Mouse (Mus musculus) forebrain, embryonic 10.5 days (tissue): ENCODE data around the gene 4931414P19Rik. TPM values are rescaled to one million over a fixed set of nuclear protein-coding genes. Genes with fewer than 3 reads are reported as not detected.
"Not testable (repeated sequence)": the region's sequence is repeated elsewhere in the genome, so short reads cannot be mapped to it uniquely, and the experiment has no call there.

ENCODE experiments used
- DNase-seq: peaks from one replicate; pipeline ENCODE4 v3.0.0-alpha.2; 2017; ENCODE audit warnings: low spot score; ENCODE audit errors: extremely low spot score
- H3K27ac ChIP-seq: fragments of 300-500 bp; sonication (generic); 2 replicates; pipeline ENCODE4 v1.5.1; 2016; ENCODE audit warnings: mild to moderate bottlenecking
- H3K27me3 ChIP-seq: fragments of 300-500 bp; sonication (generic); 2 replicates; pipeline ENCODE4 v1.6.1; 2016; ENCODE audit warnings: mild to moderate bottlenecking; ENCODE audit not compliant: poor library complexity, severe bottlenecking
- H3K36me3 ChIP-seq: fragments of 300-500 bp; sonication (generic); replicated peaks from 2 replicates; pipeline ENCODE4 v1.6.1; 2016; ENCODE audit warnings: mild to moderate bottlenecking, moderate library complexity
- H3K4me1 ChIP-seq: fragments of 300-500 bp; sonication (generic); 2 replicates; pipeline ENCODE4 v1.6.1; 2016
- H3K4me3 ChIP-seq: fragments of 300-500 bp; sonication (generic); 2 replicates; pipeline ENCODE4 v1.5.1; 2016; ENCODE audit warnings: mild to moderate bottlenecking, moderate library complexity
- H3K9me3 ChIP-seq: fragments of 300-500 bp; sonication (generic); 2 replicates; pipeline ENCODE4 v1.6.1; 2016; ENCODE audit warnings: mild to moderate bottlenecking, moderate library complexity
- WGBS: fragments of 180-500 bp; shearing (Covaris S2); methylation state at CpG from one replicate; pipeline ENCODE4 v1.1.7; 2016; 5-methylcytosine and 5-hydroxymethylcytosine counted together
- polyA plus RNA-seq: library from polyadenylated mRNA; unstranded; fragments of >200 nt; fragmentation: Nextera tagmentation; extraction: Ambion mirVana; gene quantifications from 2 replicates; pipeline ENCODE4 v1.2.1, GENCODE M21; 2016

4931414P19Rik gene
- polyA plus RNA-seq, 1 experiment from 2014 or later, result 11.0 TPM

- Histone ChIP-seq H3K4me1 (peaks cover 13% of the 10 kb centered on the region), H3K27me3 (no peaks in the 10 kb centered on the region), H3K36me3 (peaks cover 33% of the 10 kb centered on the region), H3K27ac (peak within 1 kb of the TSS; percentile 94), H3K4me3 (peak within 1 kb of the TSS; percentile 81), H3K9me3 (no peaks in the 10 kb centered on the region)
- peak; percentile 90 for DNase-seq
- WGBS, result under 1% methylated on average over 25 of the region's 25 CpGs
These were observed 12.1 kb upstream of the 4931414P19Rik start, which contains the start of gene Psmb5 for GRCm38 (mm10) chr14:54617897-54618365. Gene Psmb5, minus strand, starts transcription at chr14:54618022.

DNA sequence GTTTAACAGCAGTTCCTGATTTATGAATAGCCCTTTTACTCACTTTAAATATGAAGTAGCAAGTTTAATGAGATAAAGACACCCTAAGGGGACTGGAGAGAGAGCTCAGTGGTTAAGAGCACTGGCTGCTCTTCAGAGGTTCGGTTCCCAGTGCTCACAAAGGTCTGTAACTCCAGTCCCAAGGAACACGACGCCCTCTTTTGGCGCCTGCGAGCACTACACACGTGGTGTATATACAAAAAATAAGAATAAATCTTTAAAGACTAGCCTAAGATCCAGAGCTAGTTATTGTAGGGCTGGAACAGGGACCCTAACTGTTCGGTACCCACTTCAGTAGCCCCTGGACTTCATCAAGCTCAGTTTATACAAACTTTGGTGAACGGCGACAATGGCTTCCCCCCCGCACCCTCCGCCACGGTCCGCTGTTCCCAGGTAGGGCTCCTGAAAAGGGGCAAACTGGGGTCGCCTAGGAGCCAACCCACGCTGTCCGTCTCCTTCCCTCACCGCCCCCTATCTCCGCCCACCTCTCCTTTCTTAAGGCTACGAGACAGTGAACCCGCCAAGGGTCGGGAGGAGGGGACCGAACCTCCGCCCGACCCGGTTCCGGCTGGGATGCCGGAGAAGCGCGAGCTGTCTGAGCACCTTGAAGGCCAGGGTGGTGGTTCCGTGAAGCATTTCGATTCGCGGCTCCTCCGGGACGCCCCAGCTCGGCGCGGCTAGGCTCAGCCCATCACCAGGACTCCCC lies 11.5 kb upstream of the 4931414P19Rik start:
- Histone ChIP-seq H3K36me3 (peaks cover 39% of the 10 kb centered on the region), H3K27me3 (no peaks in the 10 kb centered on the region), H3K27ac (peak overlapping the region; percentile 94), H3K4me1 (peaks cover 13% of the 10 kb centered on the region), H3K4me3 (peak overlapping the region; percentile 81), H3K9me3 (no peaks in the 10 kb centered on the region)
- DNase-seq, result peak; percentile 56
- WGBS, result 2% methylated on average over 38 of the region's 38 CpGs

GRCm38 (mm10) chr14:54616226-54616825 lies 10.5 kb upstream of the 4931414P19Rik start:
- H3K9me3 ChIP-seq, result no peaks in the 10 kb centered on the region
- DNase-seq, result no peak
- peaks cover 48% of the 10 kb centered on the region for H3K36me3 ChIP-seq
- 92% methylated on average over 16 of the region's 16 CpGs for WGBS
- H3K27me3 ChIP-seq, result no peaks in the 10 kb centered on the region
- H3K4me3 ChIP-seq, result peak overlapping the region; percentile 81
- H3K4me1 ChIP-seq, result peaks cover 13% of the 10 kb centered on the region
- H3K27ac ChIP-seq, result no peak overlapping the region

GRCm38 (mm10) chr14:54614130-54614529 lies 8.3 kb upstream of the 4931414P19Rik start:
- H3K9me3 ChIP-seq, H3K4me3 ChIP-seq, H3K27me3 ChIP-seq, H3K27ac ChIP-seq, DNase-seq: not testable (repeated sequence)
- peaks cover 13% of the 10 kb centered on the region for H3K4me1 ChIP-seq
- peaks cover 63% of the 10 kb centered on the region for H3K36me3 ChIP-seq
- 93% methylated on average over 16 of the region's 16 CpGs for WGBS

DNA sequence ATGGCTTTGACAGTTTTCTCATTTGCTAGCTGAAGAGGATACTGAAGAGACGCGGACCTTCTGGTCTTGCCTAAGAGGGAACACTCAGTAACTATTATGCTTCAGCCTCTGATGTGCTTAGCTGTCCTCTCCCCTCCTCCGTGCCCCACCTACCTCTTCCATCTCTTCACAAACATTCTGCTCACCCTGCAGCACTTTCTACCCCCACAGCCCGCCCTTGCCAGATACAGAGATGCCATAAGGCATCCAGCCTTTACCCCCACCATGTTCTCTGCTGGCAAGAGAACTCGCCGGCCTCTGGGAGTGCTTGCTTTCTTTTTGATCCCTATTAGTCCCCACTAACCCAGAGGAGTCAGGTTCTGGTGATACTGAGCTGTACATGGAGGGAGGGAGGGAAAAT lies 4.9 kb upstream of the 4931414P19Rik start:
- H3K36me3 ChIP-seq, result peaks cover 52% of the 10 kb centered on the region
- no peak overlapping the region for H3K27ac ChIP-seq
- H3K9me3 ChIP-seq, result no peaks in the 10 kb centered on the region
- 90% methylated on average over 6 of the region's 6 CpGs for WGBS
- H3K27me3 ChIP-seq, result no peaks in the 10 kb centered on the region
- no peak overlapping the region for H3K4me3 ChIP-seq
- no peak for DNase-seq
- H3K4me1 ChIP-seq, result peaks cover 6% of the 10 kb centered on the region; the same call in 1 of the 2 replicates

DNA sequence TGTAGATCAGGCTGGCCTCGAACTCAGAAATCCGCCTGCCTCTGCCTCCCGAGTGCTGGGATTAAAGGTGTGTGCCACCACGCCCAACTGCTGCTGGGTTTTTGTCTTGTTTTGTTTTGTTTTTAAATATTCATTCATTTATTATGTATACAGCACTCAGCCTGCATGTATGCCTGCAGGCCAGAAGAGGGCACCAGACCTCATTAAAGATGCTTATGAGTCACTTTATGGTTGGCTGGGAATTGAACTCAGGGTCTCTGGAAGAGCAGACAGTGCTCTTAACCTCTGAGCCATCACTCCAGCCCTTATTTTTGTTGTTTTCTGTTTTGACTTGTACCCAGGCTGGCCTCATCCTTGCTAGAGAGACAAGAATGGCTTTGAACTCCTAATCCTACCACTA lies 4.2 kb upstream of the 4931414P19Rik start:
- Histone ChIP-seq H3K4me3 (no peak overlapping the region), H3K27me3 (no peaks in the 10 kb centered on the region), H3K36me3 (peaks cover 45% of the 10 kb centered on the region), H3K27ac (no peak overlapping the region), H3K9me3 (no peaks in the 10 kb centered on the region), H3K4me1 (peaks cover 12% of the 10 kb centered on the region)
- no peak for DNase-seq
- 80% methylated on average over 4 of the region's 4 CpGs for WGBS

DNA sequence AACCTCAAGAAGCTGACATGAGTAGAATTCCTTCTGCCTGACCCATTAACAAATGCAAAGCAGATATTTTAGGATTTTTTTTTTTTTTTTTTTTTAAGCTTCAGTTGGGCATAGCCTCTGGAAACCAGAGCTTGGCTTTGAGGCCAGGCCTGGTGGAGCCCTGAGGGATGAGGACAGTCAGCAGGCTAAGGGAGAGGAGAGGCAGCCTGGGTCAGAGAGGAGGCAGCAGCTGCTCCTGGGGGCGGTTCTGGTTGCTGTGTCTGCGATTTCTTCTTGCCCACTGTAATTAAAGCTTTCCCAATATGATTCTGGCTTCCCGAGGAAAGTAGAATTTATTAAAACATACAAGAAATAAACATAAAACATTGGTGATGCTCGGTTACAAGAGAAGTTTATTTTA lies 3.5 kb upstream of the 4931414P19Rik start:
- H3K27me3 ChIP-seq, result no peaks in the 10 kb centered on the region
- H3K4me1 ChIP-seq, result peaks cover 19% of the 10 kb centered on the region
- no peak overlapping the region for H3K4me3 ChIP-seq
- no peak for DNase-seq
- H3K9me3 ChIP-seq, result no peaks in the 10 kb centered on the region
- WGBS, result 89% methylated on average over 4 of the region's 4 CpGs
- no peak overlapping the region for H3K27ac ChIP-seq
- peaks cover 38% of the 10 kb centered on the region for H3K36me3 ChIP-seq

- WGBS, result 67% methylated on average over 8 of the region's 8 CpGs
- H3K4me1 ChIP-seq, result peaks cover 34% of the 10 kb centered on the region
- no peak for DNase-seq
- H3K9me3 ChIP-seq, result no peaks in the 10 kb centered on the region
- H3K4me3 ChIP-seq, result no peak overlapping the region
- peaks cover 22% of the 10 kb centered on the region for H3K36me3 ChIP-seq
- no peak overlapping the region for H3K27ac ChIP-seq
- no peaks in the 10 kb centered on the region for H3K27me3 ChIP-seq
These were observed 1.4 kb upstream of the 4931414P19Rik start for GRCm38 (mm10) chr14:54607226-54607625.

GRCm38 (mm10) chr14:54603686-54604085 lies 2.1 kb downstream of the 4931414P19Rik start:
- 83% methylated on average over 8 of the region's 8 CpGs for WGBS
- Histone ChIP-seq H3K4me3 (peak overlapping the region; percentile 61), H3K27me3 (no peaks in the 10 kb centered on the region), H3K27ac (peak overlapping the region; percentile 93), H3K9me3 (no peaks in the 10 kb centered on the region), H3K4me1 (peaks cover 35% of the 10 kb centered on the region), H3K36me3 (0 out of 2 replicates have a peak, but pooled peaks cover 4% of the 10 kb centered on the region)
- no peak for DNase-seq

DNA sequence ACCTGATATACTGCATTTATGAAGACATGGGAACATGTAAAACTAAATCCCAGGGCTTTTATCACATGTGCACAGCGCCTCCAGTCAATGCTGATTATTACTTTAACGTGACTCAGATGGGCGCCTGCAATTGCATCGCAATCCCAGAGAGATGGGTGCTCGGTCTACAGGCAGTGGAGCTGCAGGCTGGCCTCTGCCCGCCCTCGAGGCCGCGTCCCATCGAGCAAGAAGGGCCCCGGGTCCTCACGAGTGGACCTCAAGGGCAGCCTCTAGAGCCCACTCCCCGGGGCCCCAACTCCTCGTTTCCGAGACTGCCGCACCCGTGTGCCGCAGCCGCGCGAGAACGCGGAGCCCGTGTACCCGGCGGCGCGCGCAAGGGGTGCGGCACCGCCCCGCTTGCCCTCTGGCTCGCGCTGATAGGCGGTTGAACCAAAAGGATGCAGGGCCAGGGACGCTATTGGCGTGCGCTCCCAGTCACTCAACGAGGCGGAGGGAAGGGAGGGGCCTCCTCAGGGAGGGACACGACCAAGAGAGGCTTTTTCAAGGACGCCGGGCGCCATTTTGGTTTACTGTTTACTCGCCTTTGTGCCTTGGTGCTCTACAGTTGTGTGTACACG lies 2.6 kb downstream of the 4931414P19Rik start:
- peak; percentile 94 for DNase-seq
- Histone ChIP-seq H3K9me3 (no peaks in the 10 kb centered on the region), H3K36me3 (0 out of 2 replicates have a peak, but pooled peaks cover 4% of the 10 kb centered on the region), H3K4me1 (peaks cover 35% of the 10 kb centered on the region), H3K27me3 (no peaks in the 10 kb centered on the region), H3K27ac (peak overlapping the region; percentile 93), H3K4me3 (peak overlapping the region; percentile 61)
- under 1% methylated on average over 46 of the region's 46 CpGs for WGBS

DNA sequence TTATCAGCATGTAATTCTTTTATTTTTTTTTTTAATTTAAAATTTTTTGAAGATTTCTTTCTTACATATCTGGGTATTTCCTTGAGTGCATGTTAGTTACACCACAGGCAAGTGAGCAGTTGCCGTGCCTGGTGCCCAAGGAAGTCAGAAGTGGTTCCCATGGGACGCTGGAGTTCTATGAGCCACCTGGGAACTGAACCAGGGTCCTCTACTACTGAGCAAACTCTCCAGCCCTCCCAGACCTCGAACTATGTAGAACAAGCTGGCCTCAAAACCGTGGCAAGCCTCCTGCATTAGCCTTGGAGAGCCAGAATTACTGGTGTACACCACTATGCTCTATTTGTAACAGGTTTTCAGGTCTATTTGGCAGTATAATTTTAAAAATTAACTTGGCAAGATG lies 3.2 kb downstream of the 4931414P19Rik start:
- WGBS, result 52% methylated on average over 4 of the region's 4 CpGs
- Histone ChIP-seq H3K4me1 (peaks cover 35% of the 10 kb centered on the region), H3K9me3 (no peaks in the 10 kb centered on the region), H3K4me3 (peak overlapping the region; percentile 61), H3K27ac (peak overlapping the region; percentile 93), H3K36me3 (0 out of 2 replicates have a peak, but pooled peaks cover 4% of the 10 kb centered on the region), H3K27me3 (no peaks in the 10 kb centered on the region)
- DNase-seq, result no peak

DNA sequence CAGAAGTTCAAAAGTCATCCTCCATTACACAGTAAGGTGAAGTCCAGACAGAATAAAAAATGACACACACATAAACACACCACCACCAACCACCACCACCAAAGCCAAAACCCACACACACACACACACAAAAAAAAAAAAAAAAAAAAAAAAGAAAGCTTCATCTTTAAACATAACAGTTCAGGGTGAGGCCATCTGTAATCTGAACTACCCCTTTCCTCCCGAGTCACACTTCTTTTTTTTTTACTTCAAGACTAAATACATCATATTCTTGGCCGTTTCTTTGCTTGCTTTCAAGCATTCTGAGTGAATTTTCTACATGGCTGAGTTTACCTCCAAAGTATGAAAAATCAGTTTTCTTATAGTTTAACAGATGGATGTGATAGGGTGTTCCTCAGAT lies 4.2 kb downstream of the 4931414P19Rik start:
- peaks cover 9% of the 10 kb centered on the region for H3K36me3 ChIP-seq
- H3K4me1 ChIP-seq, result peaks cover 35% of the 10 kb centered on the region
- DNase-seq, result no peak
- no peak overlapping the region for H3K27ac ChIP-seq
- WGBS, result 94% methylated on average over 2 of the region's 2 CpGs
- no peaks in the 10 kb centered on the region for H3K27me3 ChIP-seq
- no peak overlapping the region for H3K4me3 ChIP-seq
- H3K9me3 ChIP-seq, result no peaks in the 10 kb centered on the region

- peaks cover 9% of the 10 kb centered on the region for H3K4me1 ChIP-seq
- no peak overlapping the region for H3K27ac ChIP-seq
- H3K4me3 ChIP-seq, result no peak overlapping the region
- peaks cover 35% of the 10 kb centered on the region for H3K36me3 ChIP-seq
- DNase-seq, result no peak
- H3K9me3 ChIP-seq, result peaks cover 8% of the 10 kb centered on the region; the same call in 1 of the 2 replicates
- 77% methylated on average over 7 of the region's 7 CpGs for WGBS
- no peaks in the 10 kb centered on the region for H3K27me3 ChIP-seq
These were observed 8.7 kb downstream of the 4931414P19Rik start for GRCm38 (mm10) chr14:54597084-54597483.
